Mouse (Mus musculus) heart, postnatal 36 days (tissue): ENCODE measurements around the gene Olfr1320. TPM values are rescaled to one million over a fixed set of nuclear protein-coding genes. Genes with fewer than 3 reads are reported as not detected.
"Not testable (repeated sequence)": the region's sequence is repeated elsewhere in the genome, so short reads cannot be mapped to it uniquely, and the experiment has no call there.

ENCODE experiments used
- DNase-seq, 2 experiments: peaks; one replicate each; pipeline ENCODE4 v3.0.0; 2021 to 2022
- intact Hi-C: fragments of 180-260 bp; cut with DNase I; formaldehyde crosslinking; loops from one replicate; pipeline ENCODE4 v1.15.1; 2025
- total RNA-seq, 2 experiments: library from RNA; stranded (reverse); gene quantifications; 2 replicates each; pipeline ENCODE4 v1.2.3; 2021

Olfr1320 gene
- total RNA-seq, result not detected

DNA sequence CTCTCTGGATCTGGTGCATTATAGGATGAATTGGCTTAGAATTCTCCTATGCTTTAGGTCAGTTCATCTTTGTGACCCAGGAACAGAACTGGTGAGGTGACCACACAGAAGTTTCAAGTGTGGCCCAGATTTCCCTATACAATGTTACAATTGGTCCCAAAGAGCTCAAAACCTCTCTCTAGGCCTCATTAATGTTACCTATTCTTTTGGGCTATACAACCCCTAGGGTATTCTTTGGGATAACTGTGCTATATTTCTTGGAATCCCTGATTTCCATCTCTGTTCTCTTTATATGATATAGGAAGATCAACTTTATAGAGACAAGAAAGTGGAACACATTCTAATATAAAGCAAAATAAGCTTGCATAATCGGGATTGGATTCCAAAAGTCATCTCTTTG is at the start of gene Olfr1320:
TSS of gene Olfr1320 (plus strand) at position 301 of the 400 bp plus-strand sequence.
- intact Hi-C loops, result no loop called here
- no peak for DNase-seq

DNA sequence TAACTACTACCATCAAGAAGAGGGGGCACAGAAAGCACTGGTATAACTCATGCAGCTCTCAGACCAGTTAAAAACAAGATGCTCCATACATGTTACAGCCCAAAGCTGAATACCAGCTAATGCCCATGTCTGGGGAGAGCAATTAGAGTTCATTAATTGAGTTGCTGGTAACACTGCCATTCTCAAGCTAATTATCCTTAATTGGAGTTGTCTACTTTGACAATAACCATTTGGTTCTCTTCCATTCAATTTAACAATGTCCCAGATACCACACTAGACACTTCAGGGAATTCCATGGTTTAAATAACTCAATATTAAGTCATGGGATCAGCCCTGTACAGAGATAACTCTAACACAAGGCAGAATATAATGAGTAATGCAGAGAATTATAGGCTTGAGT is 44.6 kb upstream of the Olfr1320 start:
- intact Hi-C loops, result no loop called here

DNA sequence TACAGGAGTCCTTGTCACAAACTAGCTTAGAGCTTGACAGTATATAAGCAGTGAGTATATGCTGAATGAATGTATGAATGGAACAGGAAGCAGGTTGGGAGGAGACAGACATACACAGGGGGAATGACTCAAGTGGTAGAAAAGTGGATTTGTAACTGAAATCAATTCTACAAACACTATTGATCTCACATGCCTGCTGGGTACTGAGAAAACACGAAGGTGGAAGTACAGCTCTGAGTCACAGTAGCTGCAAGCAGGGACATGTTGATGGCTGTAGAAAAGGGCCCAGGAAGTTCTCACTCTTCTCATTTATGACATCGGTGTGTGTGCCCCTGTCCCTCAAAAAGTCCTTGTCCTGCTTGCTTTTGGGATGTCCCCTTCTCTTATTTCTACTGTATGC is 40.9 kb upstream of the Olfr1320 start:
- intact Hi-C loops, result no loop called here
- no peak for DNase-seq

More for the DNA sequence above, 44.6 kb upstream of the Olfr1320 start:
- no peak for DNase-seq

DNA sequence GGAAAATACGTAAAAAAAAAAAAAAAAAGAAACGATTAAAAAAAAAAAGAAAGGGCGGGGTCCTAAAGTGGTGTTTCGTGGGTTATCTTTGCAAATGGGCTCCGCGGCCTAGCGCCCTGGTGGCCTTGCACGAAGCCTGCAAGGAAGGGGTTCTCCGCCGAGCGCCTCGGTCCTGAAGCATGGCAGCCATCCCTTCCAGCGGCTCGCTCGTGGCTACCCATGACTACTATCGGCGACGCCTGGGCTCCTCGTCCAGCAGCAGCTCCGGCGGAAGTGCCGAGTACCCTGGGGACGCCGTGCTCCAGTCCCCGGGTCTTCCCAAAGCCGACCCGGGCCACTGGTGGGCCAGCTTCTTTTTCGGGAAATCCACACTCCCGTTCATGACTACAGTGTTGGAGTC is 11.4 kb upstream of the Olfr1320 start:
- intact Hi-C loops, result not testable (repeated sequence)
- peak in 1 of 2 experiments; percentile 7 for DNase-seq

Other genes starting within 250 kb of the Olfr1320 start
- under 1 TPM; 0.11 to 0.31 TPM for gene Arhgap36, start 208.4 kb upstream of the Olfr1320 start, total RNA-seq
- not detected for gene Olfr1321, start 62.7 kb downstream of the Olfr1320 start, total RNA-seq
- 10 to 100 TPM; 26.0 to 28.6 TPM for gene Igsf1, start 125.4 kb downstream of the Olfr1320 start, total RNA-seq
- not detected for gene Olfr1322, start 219.2 kb downstream of the Olfr1320 start, total RNA-seq